ENCODE assay signal across 12 mouse cellular contexts in genomic region chr10:42199472-42199871, GRCm38 (mm10).
A peak's percentile ranks its signal among the peaks of the same experiment; 100 is the strongest.
DNase-seq lines count a peak whose midpoint lies in the region; ATAC-seq and TF ChIP-seq lines count a peak whose summit lies in the region.
"Had no signal": no experiment of that assay in that cellular context is flagged by ENCODE, and none has a peak within 500 bp of the region (broad histone marks: within the 10 kb centered on the region; RNA-seq: fewer than 3 reads in every experiment).

No protein-coding gene starts in this region.

- peaks cover 6% of the 10 kb centered on the region for H3K4me1 ChIP-seq in forebrain, embryonic 13.5 days
- peaks cover 2% of the 10 kb centered on the region; the same call in 1 of the 2 replicates for H3K4me1 ChIP-seq in forebrain, embryonic 11.5 days (replicated peaks; ENCODE audit: control insufficient read depth, insufficient read depth, low read length)
- H3K4me1 ChIP-seq in midbrain, embryonic 14.5 days (ENCODE audit: control insufficient read depth, insufficient read depth, low read length) = peaks cover 8% of the 10 kb centered on the region; the same call in 1 of the 2 replicates
- H3K4me1 ChIP-seq in midbrain, postnatal 0 days (ENCODE audit: insufficient read depth, low read length) = no peaks in the 10 kb centered on the region
- peaks cover 40% of the 10 kb centered on the region for H3K4me1 ChIP-seq in heart, postnatal 0 days (ENCODE audit: control insufficient read depth, insufficient read depth)

- TF ChIP-seq CTCF in midbrain, postnatal 0 days (IDR thresholded peaks at IDR 0.05) = no peak
- TF ChIP-seq CTCF in heart, postnatal 0 days (IDR thresholded peaks at IDR 0.05; ENCODE audit: low read depth) = no peak

- no peak overlapping the region for H3K27ac ChIP-seq in forebrain, embryonic 13.5 days
- H3K27ac ChIP-seq in forebrain, embryonic 11.5 days (ENCODE audit: low read depth, low read length) = no peak overlapping the region
- H3K27ac ChIP-seq in midbrain, embryonic 14.5 days (replicated peaks; ENCODE audit: low read depth, low read length) = no peak overlapping the region
- H3K27ac ChIP-seq in midbrain, postnatal 0 days (ENCODE audit: low read depth, low read length) = no peak overlapping the region
- H3K27ac ChIP-seq in heart, postnatal 0 days (ENCODE audit: low read depth) = 0 out of 2 replicates have a peak overlapping the region, but pooled peaks have one; percentile 60
- H3K27ac ChIP-seq: embryonic facial prominence, embryonic 10.5 days had no signal

- no peak overlapping the region for H3K4me2 ChIP-seq in forebrain, embryonic 13.5 days
- H3K4me2 ChIP-seq in forebrain, embryonic 11.5 days (ENCODE audit: low read depth, low read length, severe bottlenecking) = no peak overlapping the region
- H3K4me2 ChIP-seq in midbrain, embryonic 14.5 days (ENCODE audit: low read length) = no peak overlapping the region
- no peak overlapping the region for H3K4me2 ChIP-seq in midbrain, postnatal 0 days (ENCODE audit: low read depth, low read length, poor library complexity, severe bottlenecking)
- H3K4me2 ChIP-seq in heart, postnatal 0 days (ENCODE audit: low read depth, low read length) = no peak overlapping the region
- H3K4me2 ChIP-seq: lung, embryonic 14.5 days had no signal

- H3K36me3 ChIP-seq in forebrain, embryonic 13.5 days (ENCODE audit: poor library complexity, severe bottlenecking) = peaks cover 22% of the 10 kb centered on the region
- H3K36me3 ChIP-seq in forebrain, embryonic 11.5 days (ENCODE audit: control insufficient read depth, insufficient read depth, low read length) = peaks cover 5% of the 10 kb centered on the region
- H3K36me3 ChIP-seq in midbrain, embryonic 14.5 days (ENCODE audit: control insufficient read depth, insufficient read depth, low read length) = peaks cover 11% of the 10 kb centered on the region
- H3K36me3 ChIP-seq in midbrain, postnatal 0 days (ENCODE audit: insufficient read depth, low read length) = peaks cover 13% of the 10 kb centered on the region
- peaks cover 24% of the 10 kb centered on the region for H3K36me3 ChIP-seq in heart, postnatal 0 days (replicated peaks; ENCODE audit: control insufficient read depth, insufficient read depth, low read length)

- WGBS in forebrain, embryonic 13.5 days = 76% methylated on average over 3 of the region's 3 CpGs
- whole genome bisulfite sequencing in forebrain, embryonic 11.5 days = 85% methylated on average over 3 of the region's 3 CpGs
- WGBS in midbrain, embryonic 14.5 days = 62% methylated on average over 3 of the region's 3 CpGs
- WGBS in midbrain, postnatal 0 days = 58% methylated on average over 3 of the region's 3 CpGs
- WGBS in heart, postnatal 0 days = 26% methylated on average over 3 of the region's 3 CpGs

- peaks cover 8% of the 10 kb centered on the region for H3K9me3 ChIP-seq in forebrain, embryonic 13.5 days (replicated peaks)
- peaks cover 3% of the 10 kb centered on the region; the same call in 1 of the 2 replicates for H3K9me3 ChIP-seq in forebrain, embryonic 11.5 days (ENCODE audit: control insufficient read depth, low read length)
- H3K9me3 ChIP-seq in midbrain, embryonic 14.5 days (ENCODE audit: control insufficient read depth, low read length) = peaks cover 4% of the 10 kb centered on the region
- H3K9me3 ChIP-seq in midbrain, postnatal 0 days (ENCODE audit: low read length) = peaks cover 6% of the 10 kb centered on the region; the same call in 1 of the 2 replicates
- H3K9me3 ChIP-seq in heart, postnatal 0 days (replicated peaks; ENCODE audit: control insufficient read depth, low read length) = no peaks in the 10 kb centered on the region

- no peak for TF ChIP-seq EP300 in heart, postnatal 0 days (IDR thresholded peaks at IDR 0.05; ENCODE audit: low read depth)

- H3K4me3 ChIP-seq in forebrain, embryonic 13.5 days = no peak overlapping the region
- no peak overlapping the region for H3K4me3 ChIP-seq in forebrain, embryonic 11.5 days (ENCODE audit: low read depth, low read length)
- H3K4me3 ChIP-seq in midbrain, embryonic 14.5 days (replicated peaks; ENCODE audit: low read depth, low read length) = no peak overlapping the region
- no peak overlapping the region for H3K4me3 ChIP-seq in midbrain, postnatal 0 days (ENCODE audit: low read depth, low read length)
- H3K4me3 ChIP-seq in heart, postnatal 0 days (ENCODE audit: low read depth, low read length) = no peak overlapping the region
- H3K4me3 ChIP-seq: embryonic facial prominence, embryonic 10.5 days had no signal

- no peak for DNase-seq in forebrain, embryonic 11.5 days (ENCODE audit: low spot score)
- peak; percentile 39 for DNase-seq in midbrain, embryonic 14.5 days
- DNase-seq in midbrain, postnatal 0 days (ENCODE audit: low spot score) = no peak
- DNase-seq in heart, postnatal 0 days (ENCODE audit: low spot score) = no peak
- DNase-seq in right cerebral cortex, postnatal 4 days = no peak
- DNase-seq: kidney, postnatal 10 days; lung, embryonic 14.5 days; right cerebral cortex, postnatal 14 days had no signal

- no peaks in the 10 kb centered on the region for H3K27me3 ChIP-seq in forebrain, embryonic 13.5 days
- no peaks in the 10 kb centered on the region for H3K27me3 ChIP-seq in forebrain, embryonic 11.5 days (ENCODE audit: control insufficient read depth, insufficient read depth, low read length)
- no peaks in the 10 kb centered on the region for H3K27me3 ChIP-seq in midbrain, embryonic 14.5 days (ENCODE audit: control insufficient read depth, insufficient read depth, low read length)
- no peaks in the 10 kb centered on the region for H3K27me3 ChIP-seq in midbrain, postnatal 0 days (ENCODE audit: insufficient read depth, low read length)
- no peaks in the 10 kb centered on the region for H3K27me3 ChIP-seq in heart, postnatal 0 days (ENCODE audit: control insufficient read depth, insufficient read depth, low read length)

- no peak overlapping the region for H3K9ac ChIP-seq in forebrain, embryonic 13.5 days
- no peak overlapping the region for H3K9ac ChIP-seq in forebrain, embryonic 11.5 days (ENCODE audit: low read length)
- no peak overlapping the region for H3K9ac ChIP-seq in midbrain, embryonic 14.5 days (replicated peaks; ENCODE audit: low read length)
- H3K9ac ChIP-seq in midbrain, postnatal 0 days (replicated peaks; ENCODE audit: low read length, poor library complexity, severe bottlenecking) = no peak overlapping the region
- 0 out of 2 replicates have a peak overlapping the region, but pooled peaks have one; percentile 21 for H3K9ac ChIP-seq in heart, postnatal 0 days (replicated peaks; ENCODE audit: low read depth, low read length)
- H3K9ac ChIP-seq: lung, embryonic 14.5 days had no signal

- ATAC-seq in forebrain, embryonic 13.5 days = 0 out of 2 replicates have a peak, but pooled peaks have one; percentile 30
- ATAC-seq in forebrain, embryonic 11.5 days (replicated peaks; ENCODE audit: low FRiP score) = no peak
- ATAC-seq in midbrain, embryonic 14.5 days (ENCODE audit: low FRiP score, low TSS enrichment) = no peak
- no peak for ATAC-seq in midbrain, postnatal 0 days (ENCODE audit: low FRiP score)
- ATAC-seq in heart, postnatal 0 days (ENCODE audit: insufficient read depth, low read depth) = 0 out of 2 replicates have a peak, but pooled peaks have one; percentile 19
- peak; percentile 85 for ATAC-seq in megakaryocyte-erythroid progenitor cell, adult 5-6 weeks (replicated peaks; ENCODE audit: low FRiP score, low TSS enrichment, poor library complexity, severe bottlenecking)
- no peak for ATAC-seq in activated CD4-positive, CD25-positive, alpha-beta regulatory T cell, adult 4 months

Comparison
In these comparisons a context has a peak if more than half of its experiments do, and no peak if none do; other contexts are left out.
1. ATAC-seq: peak in forebrain, embryonic 13.5 days (single experiment), heart, postnatal 0 days (single experiment) and megakaryocyte-erythroid progenitor cell, adult 5-6 weeks (single experiment); none in forebrain, embryonic 11.5 days (single experiment), midbrain, embryonic 14.5 days (single experiment), midbrain, postnatal 0 days (single experiment) and activated CD4-positive, CD25-positive, alpha-beta regulatory T cell, adult 4 months (single experiment).